Comparison of ENCODE assay signal across 10 mouse cellular contexts in genomic region chr12:99550629-99551028, GRCm38 (mm10). TPM values are rescaled to one million over a fixed set of nuclear protein-coding genes. Genes with fewer than 3 reads are reported as not detected.
DNase-seq lines count a peak whose midpoint lies in the region; ATAC-seq and TF ChIP-seq lines count a peak whose summit lies in the region.
"Had no signal": no experiment of that assay in that cellular context is flagged by ENCODE, and none has a peak within 500 bp of the region (broad histone marks: within the 10 kb centered on the region; RNA-seq: fewer than 3 reads in every experiment).

No protein-coding gene starts in this region.

- TF ChIP-seq POLR2A in heart, adult 2 months (IDR thresholded peaks at IDR 0.05; ENCODE audit: insufficient read depth, low read depth, low read length) = no peak
- TF ChIP-seq POLR2A in brain, embryonic 14.5 days (IDR thresholded peaks at IDR 0.05; ENCODE audit: borderline replicate concordance, extremely low read depth, insufficient read depth, insufficient read length, poor library complexity, severe bottlenecking) = no peak

- intact Hi-C loops in heart, adult 2 months (cut with DNase I) = no loop called here

- H3K4me2 ChIP-seq in midbrain, postnatal 0 days (ENCODE audit: low read depth, low read length, poor library complexity, severe bottlenecking) = no peak overlapping the region
- no peak overlapping the region for H3K4me2 ChIP-seq in midbrain, embryonic 16.5 days (ENCODE audit: low read length)
- H3K4me2 ChIP-seq in neural tube, embryonic 15.5 days = no peak overlapping the region
- H3K4me2 ChIP-seq: limb, embryonic 13.5 days had no signal

- no peaks in the 10 kb centered on the region for H3K27me3 ChIP-seq in heart, adult 2 months (ENCODE audit: control insufficient read depth, insufficient read depth, low read length)
- H3K27me3 ChIP-seq in midbrain, postnatal 0 days (ENCODE audit: insufficient read depth, low read length) = no peaks in the 10 kb centered on the region
- H3K27me3 ChIP-seq in midbrain, embryonic 16.5 days (ENCODE audit: control insufficient read depth, insufficient read depth, low read depth, low read length) = no peaks in the 10 kb centered on the region
- H3K27me3 ChIP-seq in neural tube, embryonic 15.5 days (replicated peaks) = no peaks in the 10 kb centered on the region
- H3K27me3 ChIP-seq: limb, embryonic 13.5 days had no signal

- H3K4me3 ChIP-seq in heart, adult 2 months = no peak overlapping the region
- H3K4me3 ChIP-seq in midbrain, postnatal 0 days (ENCODE audit: low read depth, low read length) = no peak overlapping the region
- no peak overlapping the region for H3K4me3 ChIP-seq in midbrain, embryonic 16.5 days (ENCODE audit: low read depth, low read length)
- H3K4me3 ChIP-seq in neural tube, embryonic 15.5 days (replicated peaks) = no peak overlapping the region
- H3K4me3 ChIP-seq: limb, embryonic 13.5 days had no signal

- H3K36me3 ChIP-seq in heart, adult 2 months (ENCODE audit: control insufficient read depth, insufficient read depth, low read length) = peaks cover 5% of the 10 kb centered on the region; the same call in 1 of the 2 replicates
- H3K36me3 ChIP-seq in midbrain, postnatal 0 days (ENCODE audit: insufficient read depth, low read length) = no peaks in the 10 kb centered on the region
- H3K36me3 ChIP-seq in midbrain, embryonic 16.5 days (ENCODE audit: control insufficient read depth, insufficient read depth, low read length) = no peaks in the 10 kb centered on the region
- no peaks in the 10 kb centered on the region for H3K36me3 ChIP-seq in neural tube, embryonic 15.5 days

- TF ChIP-seq CTCF in heart, adult 2 months (IDR thresholded peaks at IDR 0.05) = peak; percentile 54
- peak; percentile 38 for TF ChIP-seq CTCF in midbrain, postnatal 0 days (IDR thresholded peaks at IDR 0.05)
- peak; percentile 32; the same call in 1 of the 2 replicates for TF ChIP-seq CTCF in brain, embryonic 14.5 days (IDR thresholded peaks at IDR 0.05; ENCODE audit: borderline replicate concordance, extremely low read depth, insufficient read depth, insufficient read length)

- peaks cover 6% of the 10 kb centered on the region for H3K79me2 ChIP-seq in heart, adult 2 months (replicated peaks; ENCODE audit: control insufficient read depth, insufficient read depth, low read length)

- TF ChIP-seq EP300 in heart, adult 2 months (IDR thresholded peaks at IDR 0.05; ENCODE audit: insufficient read depth, low read depth, low read length) = no peak

- no peak overlapping the region for H3K9ac ChIP-seq in heart, adult 2 months (ENCODE audit: low read depth, low read length)
- no peak overlapping the region for H3K9ac ChIP-seq in midbrain, postnatal 0 days (replicated peaks; ENCODE audit: low read length, poor library complexity, severe bottlenecking)
- no peak overlapping the region for H3K9ac ChIP-seq in midbrain, embryonic 16.5 days (ENCODE audit: low read depth, low read length)
- H3K9ac ChIP-seq in neural tube, embryonic 15.5 days (replicated peaks) = no peak overlapping the region
- H3K9ac ChIP-seq: limb, embryonic 13.5 days had no signal

- no peaks in the 10 kb centered on the region for H3K9me3 ChIP-seq in midbrain, postnatal 0 days (ENCODE audit: low read length)
- H3K9me3 ChIP-seq in midbrain, embryonic 16.5 days (replicated peaks; ENCODE audit: control insufficient read depth, low read length, poor library complexity, severe bottlenecking) = no peaks in the 10 kb centered on the region
- no peaks in the 10 kb centered on the region for H3K9me3 ChIP-seq in neural tube, embryonic 15.5 days (replicated peaks)
- H3K9me3 ChIP-seq: limb, embryonic 13.5 days had no signal

- no peak for DNase-seq in heart, adult 2 months
- DNase-seq in heart, postnatal 4 days = no peak
- DNase-seq in midbrain, postnatal 0 days (ENCODE audit: low spot score) = no peak
- DNase-seq in brain, embryonic 14.5 days (ENCODE audit: low read depth) = no peak
- DNase-seq in thymus, postnatal 25 days = peak; percentile 52
- no peak for DNase-seq in ovary, postnatal 10 days (ENCODE audit: low spot score)
- DNase-seq: right cerebral cortex, adult 18-20 months had no signal

- WGBS in heart, adult 2 months = 68% methylated on average over 8 of the region's 8 CpGs
- 74% methylated on average over 8 of the region's 8 CpGs for WGBS in midbrain, postnatal 0 days
- 64% methylated on average over 8 of the region's 8 CpGs for WGBS in midbrain, embryonic 16.5 days
- WGBS in neural tube, embryonic 15.5 days = 68% methylated on average over 8 of the region's 8 CpGs

- H3K27ac ChIP-seq in heart, adult 2 months = no peak overlapping the region
- no peak overlapping the region for H3K27ac ChIP-seq in midbrain, postnatal 0 days (ENCODE audit: low read depth, low read length)
- no peak overlapping the region for H3K27ac ChIP-seq in midbrain, embryonic 16.5 days (ENCODE audit: low read length)
- H3K27ac ChIP-seq in neural tube, embryonic 15.5 days (replicated peaks) = no peak overlapping the region
- H3K27ac ChIP-seq: limb, embryonic 13.5 days had no signal

- H3K4me1 ChIP-seq in heart, adult 2 months (ENCODE audit: control insufficient read depth, insufficient read depth, low read length) = peaks cover 9% of the 10 kb centered on the region
- H3K4me1 ChIP-seq in midbrain, postnatal 0 days (ENCODE audit: insufficient read depth, low read length) = peaks cover under 1% of the 10 kb centered on the region; the same call in 1 of the 2 replicates
- H3K4me1 ChIP-seq in midbrain, embryonic 16.5 days (ENCODE audit: control insufficient read depth, insufficient read depth, low read length) = peaks cover 8% of the 10 kb centered on the region
- peaks cover 2% of the 10 kb centered on the region for H3K4me1 ChIP-seq in neural tube, embryonic 15.5 days

- ATAC-seq in midbrain, postnatal 0 days (ENCODE audit: low FRiP score) = no peak
- no peak for ATAC-seq in midbrain, embryonic 16.5 days
- ATAC-seq in neural tube, embryonic 15.5 days (ENCODE audit: low FRiP score) = no peak

RNA-seq across cellular contexts. Expression of gene Foxn3, which starts 12.8 kb away (rescaled TPM):
- 100 to 1,000 TPM; 106 to 117 TPM for total RNA-seq in heart, adult 2 months (2021)
- polyA plus RNA-seq in heart, adult 2 months (2012; rRNA removed) = 28.1 and 40.4 TPM in 2 replicates
- 100 to 1,000 TPM; 113 to 131 TPM for total RNA-seq in heart, postnatal 4 days (2021)
- 38.9 and 40.5 TPM in 2 replicates for total RNA-seq in midbrain, postnatal 0 days (2014; rRNA removed)
- polyA plus RNA-seq in midbrain, postnatal 0 days (2015; fragmentation: Nextera tagmentation; extraction: Ambion mirVana) = 60.4 and 72.7 TPM in 2 replicates
- polyA plus RNA-seq in midbrain, embryonic 16.5 days (2015; fragmentation: Nextera tagmentation; extraction: Ambion mirVana) = 66.4 and 69.0 TPM in 2 replicates
- 28.0 and 35.7 TPM in 2 replicates for polyA plus RNA-seq in brain, embryonic 14.5 days (2012; rRNA removed)
- polyA plus RNA-seq in neural tube, embryonic 15.5 days (2015; fragmentation: Nextera tagmentation; extraction: Ambion mirVana) = 76.2 and 84.4 TPM in 2 replicates
